Mouse (Mus musculus) embryonic facial prominence, embryonic 11.5 days (tissue): Measurements from ENCODE around the gene Naa15. TPM values are rescaled to one million over a fixed set of nuclear protein-coding genes. Genes with fewer than 3 reads are reported as not detected.
"Not testable (repeated sequence)": the region's sequence is repeated elsewhere in the genome, so short reads cannot be mapped to it uniquely, and the experiment has no call there.

Experiments
- ATAC-seq: fragments of 200-750 bp; cut with Nextera tagmentation; replicated peaks from 2 replicates; pipeline ENCODE4 v1.8.0; 2017; ENCODE audit warnings: low read depth; ENCODE audit not compliant: insufficient number of reproducible peaks, low FRiP score, low TSS enrichment
- DNase-seq: peaks from one replicate; pipeline ENCODE4 v3.0.0-alpha.2; 2015; ENCODE audit warnings: low spot score
- H3K27ac ChIP-seq: fragments of 300-500 bp; sonication (generic); replicated peaks from 2 replicates; pipeline ENCODE4 v1.5.1; 2014; ENCODE audit warnings: mild to moderate bottlenecking, low read depth, low read length, control low read depth
- H3K27me3 ChIP-seq: fragments of 300-500 bp; sonication (generic); 2 replicates; pipeline ENCODE4 v1.6.1; 2014; ENCODE audit warnings: mild to moderate bottlenecking, low read length, moderate library complexity, mixed read lengths; ENCODE audit not compliant: control insufficient read depth, insufficient read depth
- H3K36me3 ChIP-seq: fragments of 300-500 bp; sonication (generic); replicated peaks from 2 replicates; pipeline ENCODE4 v1.6.1; 2014; ENCODE audit warnings: low read depth, mild to moderate bottlenecking, low read length, moderate library complexity, mixed read lengths; ENCODE audit not compliant: control insufficient read depth, insufficient read depth
- H3K4me1 ChIP-seq: fragments of 300-500 bp; sonication (generic); 2 replicates; pipeline ENCODE4 v1.6.1; 2014; ENCODE audit warnings: low read length, mixed read lengths; ENCODE audit not compliant: control insufficient read depth, insufficient read depth
- H3K4me2 ChIP-seq: fragments of 300-500 bp; sonication (generic); 2 replicates; pipeline ENCODE4 v1.6.1; 2014; ENCODE audit warnings: low read depth, mild to moderate bottlenecking, control low read depth, low read length, moderate library complexity
- H3K4me3 ChIP-seq: fragments of 300-500 bp; sonication (generic); 2 replicates; pipeline ENCODE4 v1.5.1; 2014; ENCODE audit warnings: low read depth, low read length, control low read depth
- H3K9ac ChIP-seq: fragments of 300-500 bp; sonication (generic); replicated peaks from 2 replicates; pipeline ENCODE4 v1.6.1; 2014; ENCODE audit warnings: mild to moderate bottlenecking, control low read depth, low read length
- H3K9me3 ChIP-seq: fragments of 300-500 bp; sonication (generic); replicated peaks from 2 replicates; pipeline ENCODE4 v1.6.1; 2016; ENCODE audit warnings: mild to moderate bottlenecking, low read length, inconsistent platforms, mixed read lengths; ENCODE audit not compliant: control insufficient read depth
- WGBS: fragments of 180-500 bp; shearing (Covaris S2); extraction: QIAGEN DNeasy Blood & Tissue Kit; methylation state at CpG from one replicate; pipeline ENCODE4 v1.1.7; 2014; 5-methylcytosine and 5-hydroxymethylcytosine counted together
- polyA plus RNA-seq: library from polyadenylated mRNA; unstranded; fragments of >200 nt; fragmentation: Nextera tagmentation; extraction: Ambion mirVana; gene quantifications from 2 replicates; pipeline ENCODE4 v1.2.1, GENCODE M21; 2014

Gene Naa15
- polyA plus RNA-seq, 1 experiment from 2014 or later = 54.9 TPM

- Histone ChIP-seq H3K9me3 (no peaks in the 10 kb centered on the region), H3K27me3 (peaks cover 5% of the 10 kb centered on the region), H3K4me3 (peak overlapping the region; percentile 35; the same call in 1 of the 2 replicates), H3K4me1 (no peaks in the 10 kb centered on the region), H3K36me3 (no peaks in the 10 kb centered on the region), H3K4me2 (no peak overlapping the region; the same call in 1 of the 2 replicates), H3K9ac (no peak overlapping the region), H3K27ac (no peak overlapping the region)
- 14% methylated on average over 19 of the region's 19 CpGs for WGBS
- DNase-seq (no peak), ATAC-seq (no peak)
These were observed 19.3 kb upstream of the Naa15 start for GRCm38 (mm10) chr3:51395461-51396145.

- peak; percentile 82 for ATAC-seq
- no peak within 1 kb of the TSS for H3K27ac ChIP-seq
- WGBS = 1% methylated on average over 41 of the region's 41 CpGs
These were observed 18.5 kb upstream of the Naa15 start, which contains the start of gene Mgarp for GRCm38 (mm10) chr3:51396219-51397068. Mgarp (minus strand) TSS chr3:51396738.

GRCm38 (mm10) chr3:51397700-51398299 is 17.1 kb upstream of the Naa15 start:
- no peak overlapping the region for H3K27ac ChIP-seq
- H3K4me2 ChIP-seq = no peak overlapping the region
- H3K4me1 ChIP-seq = no peaks in the 10 kb centered on the region
- DNase-seq (no peak), ATAC-seq (no peak)
- H3K9me3 ChIP-seq = no peaks in the 10 kb centered on the region
- WGBS = 35% methylated on average over 15 of the region's 15 CpGs
- peaks cover 5% of the 10 kb centered on the region for H3K27me3 ChIP-seq
- H3K4me3 ChIP-seq = no peak overlapping the region
- H3K36me3 ChIP-seq = no peaks in the 10 kb centered on the region
- no peak overlapping the region for H3K9ac ChIP-seq

More at GRCm38 (mm10) chr3:51396219-51397068, 18.5 kb upstream of the Naa15 start, which contains the start of gene Mgarp:
- Histone ChIP-seq H3K4me1 (no peaks in the 10 kb centered on the region), H3K9ac (peak within 1 kb of the TSS; percentile 43), H3K9me3 (no peaks in the 10 kb centered on the region), H3K4me3 (peak within 1 kb of the TSS; percentile 35), H3K36me3 (no peaks in the 10 kb centered on the region), H3K4me2 (peak within 1 kb of the TSS; percentile 61), H3K27me3 (peaks cover 5% of the 10 kb centered on the region)
- DNase-seq = peak; percentile 84

GRCm38 (mm10) chr3:51398667-51399066 is 16.3 kb upstream of the Naa15 start:
- no peaks in the 10 kb centered on the region for H3K36me3 ChIP-seq
- ATAC-seq (no peak), DNase-seq (no peak)
- H3K9ac ChIP-seq = no peak overlapping the region
- no peaks in the 10 kb centered on the region for H3K9me3 ChIP-seq
- H3K4me1 ChIP-seq = no peaks in the 10 kb centered on the region
- 14% methylated on average over 3 of the region's 3 CpGs for WGBS
- peaks cover 5% of the 10 kb centered on the region for H3K27me3 ChIP-seq
- no peak overlapping the region for H3K4me3 ChIP-seq
- no peak overlapping the region for H3K27ac ChIP-seq
- no peak overlapping the region for H3K4me2 ChIP-seq

GRCm38 (mm10) chr3:51399531-51399930 is 15.4 kb upstream of the Naa15 start:
- peaks cover 5% of the 10 kb centered on the region for H3K27me3 ChIP-seq
- ATAC-seq (no peak), DNase-seq (no peak)
- no peaks in the 10 kb centered on the region for H3K9me3 ChIP-seq
- no peak overlapping the region for H3K4me2 ChIP-seq
- H3K27ac ChIP-seq = no peak overlapping the region
- no peaks in the 10 kb centered on the region for H3K36me3 ChIP-seq
- H3K9ac ChIP-seq = no peak overlapping the region
- no peak overlapping the region for H3K4me3 ChIP-seq
- H3K4me1 ChIP-seq = no peaks in the 10 kb centered on the region
- 62% methylated on average over 4 of the region's 4 CpGs for WGBS

- DNase-seq (no peak), ATAC-seq (no peak)
- Histone ChIP-seq H3K27ac (no peak overlapping the region), H3K36me3 (no peaks in the 10 kb centered on the region), H3K4me1 (no peaks in the 10 kb centered on the region), H3K9me3 (no peaks in the 10 kb centered on the region), H3K27me3 (peaks cover 2% of the 10 kb centered on the region; the same call in 1 of the 2 replicates), H3K4me2 (no peak overlapping the region), H3K9ac (no peak overlapping the region), H3K4me3 (no peak overlapping the region)
- 77% methylated on average over 10 of the region's 10 CpGs for WGBS
These were observed 14.3 kb upstream of the Naa15 start for GRCm38 (mm10) chr3:51400682-51401081.

- DNase-seq, H3K9ac ChIP-seq, H3K27ac ChIP-seq, H3K27me3 ChIP-seq, H3K4me1 ChIP-seq, H3K36me3 ChIP-seq, H3K4me3 ChIP-seq, ATAC-seq, H3K4me2 ChIP-seq, H3K9me3 ChIP-seq: not testable (repeated sequence)
- 59% methylated on average over 4 of the region's 4 CpGs for WGBS
These were observed 12.9 kb upstream of the Naa15 start for GRCm38 (mm10) chr3:51402054-51402453.
